Mouse (Mus musculus) lung, postnatal 10 days (tissue): ENCODE results near the gene Mcts1.

Source experiments
- DNase-seq: peaks from one replicate; pipeline ENCODE4 v3.0.0; 2021

Mcts1 gene

DNA sequence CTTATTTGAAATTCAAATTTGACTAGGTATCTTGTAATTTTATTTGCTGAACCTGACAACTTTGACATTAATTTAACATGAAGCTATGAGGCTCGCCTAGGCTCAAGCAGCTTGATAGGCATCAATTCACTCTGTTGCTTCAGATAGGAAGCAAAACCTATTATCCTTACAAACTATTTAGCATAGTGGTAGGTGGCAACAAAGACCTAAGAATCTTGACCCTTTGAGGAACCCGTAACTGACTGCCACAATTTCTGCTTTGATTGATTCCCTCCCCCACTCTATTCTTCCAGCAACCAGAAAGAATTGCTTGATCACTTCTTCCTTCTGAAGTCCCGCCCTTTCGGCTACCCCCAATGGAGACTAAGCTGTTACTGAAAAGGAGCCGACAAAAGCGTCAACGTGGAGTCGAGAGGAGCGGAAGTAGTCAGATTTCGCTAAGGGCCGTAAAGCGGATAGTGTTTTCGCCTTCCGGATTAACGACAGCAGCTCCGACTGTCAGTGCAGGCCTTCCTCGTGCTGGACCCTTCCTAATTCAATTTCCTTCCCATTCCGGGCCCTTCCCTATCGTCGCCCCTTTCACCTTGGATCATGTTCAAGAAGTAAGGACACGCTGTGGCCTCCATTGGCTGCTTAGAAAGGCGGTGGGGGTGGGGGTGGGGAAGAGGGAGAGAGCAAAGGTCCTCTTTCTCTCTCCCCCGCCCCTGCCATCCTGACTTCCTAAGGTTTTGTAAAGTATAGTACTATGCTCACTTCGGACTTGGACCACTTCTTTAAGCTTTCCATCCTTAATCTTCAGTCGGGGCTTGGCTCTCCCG lies at the start of gene Mcts1:
Mcts1 (plus strand) TSS at position 402 of the 818 bp plus-strand sequence.
- DNase-seq = peak; percentile 86

DNA sequence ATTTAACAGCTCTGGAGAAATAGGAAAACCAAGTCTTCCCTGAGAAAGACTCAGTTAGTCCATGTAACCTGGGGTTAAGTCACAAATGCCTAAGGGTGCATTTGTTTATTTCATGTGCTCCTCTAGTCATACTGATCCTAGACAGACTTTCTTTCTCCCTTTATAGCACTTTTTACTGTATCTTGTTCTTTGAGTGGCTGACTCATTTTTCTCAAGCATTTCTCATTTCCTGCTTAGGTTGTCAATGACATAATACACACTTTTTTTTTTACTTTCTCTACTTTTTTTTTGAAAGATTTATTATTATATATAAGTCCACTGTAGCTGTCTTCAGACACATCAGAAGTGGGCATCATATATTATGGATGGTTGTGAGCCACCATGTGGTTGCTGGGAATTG lies 47.1 kb upstream of the Mcts1 start:
- DNase-seq = no peak

GRCm38 (mm10) chrX:38563941-38564541 lies 36.3 kb upstream of the Mcts1 start:
- DNase-seq = peak; percentile 12

DNA sequence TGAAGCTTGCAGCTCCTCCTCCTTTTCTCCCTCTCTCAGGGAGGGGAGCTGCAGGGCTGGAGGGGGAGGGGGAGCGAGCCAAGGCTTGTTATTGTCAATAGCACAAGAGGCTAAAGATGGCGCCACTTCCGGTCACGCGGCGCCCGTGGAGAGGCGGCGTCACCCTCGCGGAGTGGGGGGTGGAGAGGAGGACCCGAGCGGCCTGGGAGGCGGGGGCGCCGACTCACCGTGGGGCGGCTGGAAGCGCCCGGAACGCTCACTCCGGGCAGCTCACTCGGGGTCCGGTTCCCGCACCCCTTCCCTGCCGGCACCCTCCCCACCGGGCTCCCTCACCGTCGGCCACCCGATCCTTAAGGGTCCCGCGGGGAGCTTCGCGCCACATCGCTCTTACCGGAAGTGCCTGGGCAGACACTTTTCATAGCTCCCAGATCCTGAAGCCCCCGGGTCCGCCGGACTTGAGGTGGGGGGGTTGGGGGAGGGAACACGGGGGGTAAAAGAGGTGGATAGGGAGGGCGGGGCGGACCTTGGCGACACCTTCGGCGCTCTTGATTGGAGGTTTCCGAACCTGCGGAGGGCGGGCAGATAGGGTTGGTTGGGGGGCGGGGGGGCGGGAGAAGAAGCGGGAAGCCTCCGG lies 35.7 kb upstream of the Mcts1 start:
- DNase-seq = peak; percentile 95

- DNase-seq = no peak
Observed at GRCm38 (mm10) chrX:38565176-38565542, 35.2 kb upstream of the Mcts1 start.

- DNase-seq = no peak
Observed at GRCm38 (mm10) chrX:38566521-38567205, 33.7 kb upstream of the Mcts1 start.

- peak; percentile 2 for DNase-seq
Observed at GRCm38 (mm10) chrX:38576078-38576477, 24.3 kb upstream of the Mcts1 start, which contains the start of gene Cul4b. Gene Cul4b, minus strand, starts transcription at chrX:38576196.

- DNase-seq = no peak
Observed at GRCm38 (mm10) chrX:38581140-38581539, 19.2 kb upstream of the Mcts1 start.

GRCm38 (mm10) chrX:38583261-38583660 lies 17.1 kb upstream of the Mcts1 start:
- no peak for DNase-seq

GRCm38 (mm10) chrX:38589827-38590226 lies 10.6 kb upstream of the Mcts1 start:
- DNase-seq = peak; percentile 6

DNA sequence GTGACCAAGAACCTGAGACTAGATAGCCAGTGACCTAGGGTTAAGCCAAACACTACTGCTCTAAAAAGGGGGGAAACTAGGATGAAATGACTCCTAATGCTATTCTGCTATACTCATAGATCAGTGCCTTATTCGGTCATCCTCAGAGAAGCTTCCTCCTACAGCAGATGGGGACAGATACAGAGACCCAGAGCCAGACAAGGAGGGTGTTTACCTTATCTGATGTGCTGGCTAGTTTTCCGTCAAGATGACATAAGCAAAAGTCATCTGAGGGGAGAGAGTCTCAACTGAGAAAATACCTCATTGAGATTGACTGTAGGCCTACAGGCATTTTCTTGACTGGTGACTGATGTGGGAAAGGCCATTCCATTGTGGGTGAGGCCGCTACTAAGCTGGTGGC lies 8.6 kb upstream of the Mcts1 start:
- DNase-seq = no peak

GRCm38 (mm10) chrX:38593180-38593889 lies 7.0 kb upstream of the Mcts1 start:
- no peak for DNase-seq

GRCm38 (mm10) chrX:38600995-38601369 lies 604 bp downstream of the Mcts1 start:
- DNase-seq = peak; percentile 16

GRCm38 (mm10) chrX:38634801-38635637 lies 34.6 kb downstream of the Mcts1 start, which contains the start of gene C1galt1c1:
Gene C1galt1c1, minus strand, starts transcription at chrX:38635087.
- peak; percentile 94 for DNase-seq

DNA sequence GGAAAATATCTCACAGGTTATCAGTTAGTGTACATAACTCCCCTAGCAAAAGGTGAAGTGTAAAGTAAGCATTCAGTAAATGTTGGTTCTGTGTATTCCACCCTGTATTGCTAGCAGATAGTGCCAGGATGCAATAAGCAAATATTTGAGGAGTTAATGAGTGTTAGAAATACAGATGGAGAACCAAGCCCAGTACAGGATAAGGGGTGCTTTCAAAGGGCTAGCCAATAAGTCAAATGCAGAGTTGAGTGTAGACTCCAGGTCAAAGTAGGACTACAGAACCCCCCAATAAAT lies 35.2 kb downstream of the Mcts1 start:
- no peak for DNase-seq

- DNase-seq = no peak
Observed at GRCm38 (mm10) chrX:38641435-38641834, 41.1 kb downstream of the Mcts1 start.

DNA sequence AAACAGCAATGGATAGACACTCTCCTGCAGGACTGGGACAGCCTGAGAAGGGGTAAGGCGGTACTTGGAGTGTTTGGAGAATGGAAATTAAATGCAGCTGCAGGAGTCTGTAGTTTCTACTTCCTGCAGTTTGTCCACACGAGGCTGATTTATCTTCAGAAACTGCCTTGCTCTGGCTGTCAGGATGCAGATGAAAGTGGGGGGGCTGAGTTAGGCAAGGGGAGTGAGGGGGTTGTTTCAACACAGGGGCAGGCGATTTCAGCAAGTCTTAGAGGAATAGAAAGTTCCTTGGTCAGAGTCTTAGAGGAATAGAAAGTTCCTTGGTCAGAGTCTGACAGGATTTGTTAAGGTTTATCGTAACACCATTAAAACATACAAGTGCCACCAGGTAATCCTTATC lies 41.8 kb downstream of the Mcts1 start:
- peak; percentile 2 for DNase-seq

DNA sequence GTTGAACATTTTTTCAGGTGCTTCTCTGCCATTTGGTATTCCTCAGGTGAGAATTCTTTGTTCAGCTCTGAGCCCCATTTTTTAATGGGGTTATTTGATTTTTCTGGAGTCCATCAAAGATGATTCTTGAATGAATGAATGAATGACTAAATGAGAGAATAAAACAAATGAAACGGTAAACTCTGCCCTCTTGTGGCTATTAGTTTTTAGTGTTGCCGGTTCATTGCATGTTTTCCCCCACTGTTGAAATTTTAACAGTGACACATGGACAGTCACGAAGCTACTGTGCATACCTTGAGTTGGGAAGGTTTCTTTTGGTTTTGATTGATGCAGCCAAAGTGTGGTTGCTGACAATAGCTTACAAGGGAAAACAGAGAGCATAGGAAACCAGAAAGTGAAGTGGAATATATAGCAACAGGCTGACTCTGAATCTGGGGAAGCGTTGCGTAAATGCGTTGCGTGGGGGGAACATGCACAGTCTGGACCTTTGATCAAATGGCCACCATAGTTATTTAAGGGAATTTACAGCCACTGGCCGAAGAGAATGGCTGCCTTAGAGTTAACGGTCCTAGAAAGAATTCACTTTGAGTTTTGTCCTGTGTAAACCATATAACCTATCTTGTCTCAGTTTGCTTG lies 50.1 kb downstream of the Mcts1 start:
- no peak for DNase-seq

DNA sequence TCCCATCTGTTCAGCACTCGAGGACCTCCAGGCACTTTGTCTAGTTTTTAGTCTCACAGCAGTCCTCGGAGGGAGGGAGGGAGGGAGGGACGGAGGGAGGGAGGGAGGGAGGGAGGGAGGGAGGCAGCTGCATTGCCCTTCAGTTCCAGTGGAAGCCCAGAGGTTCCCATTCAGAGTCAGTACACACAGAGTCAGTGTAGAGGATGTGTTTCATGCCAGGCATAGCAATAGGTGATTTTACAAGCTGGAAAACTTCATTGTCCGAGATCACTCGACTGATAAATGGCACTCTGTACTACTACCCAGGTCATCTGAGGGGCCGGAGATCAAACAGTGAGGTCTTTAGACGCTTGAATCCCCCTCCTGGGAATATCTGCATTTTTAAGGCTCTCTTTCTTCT lies 50.8 kb downstream of the Mcts1 start:
- DNase-seq = no peak

GRCm38 (mm10) chrX:38653181-38653580 lies 52.8 kb downstream of the Mcts1 start:
- no peak for DNase-seq

DNA sequence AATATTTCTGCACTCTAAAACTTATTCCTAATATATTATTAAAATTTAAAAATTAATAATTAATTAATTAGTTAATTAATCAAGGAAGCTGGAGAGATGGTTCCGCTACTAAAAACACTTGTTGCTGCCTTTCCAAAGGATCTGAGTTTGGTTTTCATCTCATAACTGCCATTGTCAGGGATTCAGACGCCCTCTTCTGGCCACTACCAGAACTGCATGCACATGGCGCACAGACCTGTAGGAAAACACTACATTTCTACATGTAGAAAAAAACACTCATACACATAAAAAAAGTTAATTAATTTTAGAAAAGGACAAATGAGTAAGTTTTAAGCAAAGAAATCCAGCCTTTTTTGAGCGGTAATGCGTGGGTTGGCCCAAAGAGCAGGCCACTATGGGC lies 54.3 kb downstream of the Mcts1 start:
- DNase-seq = no peak
